Mouse (Mus musculus) heart, adult 9 months (tissue): Measurements from ENCODE around the gene Lrrc23.

Source experiments
- DNase-seq, 2 experiments: peaks; one replicate each; pipeline ENCODE4 v3.0.0; 2022; ENCODE audit warnings: low spot score in 2 of 2

Gene Lrrc23

GRCm38 (mm10) chr6:124741842-124742241, 37.7 kb downstream of the Lrrc23 start:
- DNase-seq = no peak

- peak; percentile 92 to 94 for DNase-seq
Measured at GRCm38 (mm10) chr6:124740888-124741761, 38.4 kb downstream of the Lrrc23 start, which contains the start of gene Grcc10. Grcc10 (minus strand) TSS chr6:124741374.

- peak in 1 of 2 experiments; percentile 66 for DNase-seq
Measured at GRCm38 (mm10) chr6:124740211-124740887, 39.2 kb downstream of the Lrrc23 start.

DNA sequence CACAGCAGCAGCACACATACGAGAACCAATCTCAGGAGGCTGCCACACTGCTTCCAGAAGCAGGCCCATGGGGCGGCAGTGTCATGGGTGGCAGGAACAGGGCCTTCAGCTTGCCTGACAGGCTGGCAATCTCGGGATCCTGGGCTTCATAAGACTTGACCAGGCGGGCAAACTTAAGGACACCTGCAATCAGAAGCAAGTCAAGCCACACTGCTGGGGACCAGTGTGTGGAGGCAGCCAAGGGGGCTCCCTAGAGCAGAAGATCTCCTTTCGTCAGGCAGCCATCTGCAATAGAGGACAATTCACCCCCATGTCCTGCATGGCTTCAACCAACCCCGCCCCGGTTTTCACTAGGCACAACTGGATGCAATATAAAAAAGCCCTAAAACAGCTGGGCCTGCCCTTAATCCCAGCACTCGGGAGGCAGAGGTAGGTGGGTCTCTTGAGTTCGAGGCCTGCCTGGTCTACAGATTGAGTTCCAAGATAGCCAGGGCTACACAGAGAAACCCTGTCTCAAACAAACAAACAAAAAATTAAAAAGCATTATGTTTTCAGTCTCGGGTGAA, 40.2 kb downstream of the Lrrc23 start:
- DNase-seq = no peak

DNA sequence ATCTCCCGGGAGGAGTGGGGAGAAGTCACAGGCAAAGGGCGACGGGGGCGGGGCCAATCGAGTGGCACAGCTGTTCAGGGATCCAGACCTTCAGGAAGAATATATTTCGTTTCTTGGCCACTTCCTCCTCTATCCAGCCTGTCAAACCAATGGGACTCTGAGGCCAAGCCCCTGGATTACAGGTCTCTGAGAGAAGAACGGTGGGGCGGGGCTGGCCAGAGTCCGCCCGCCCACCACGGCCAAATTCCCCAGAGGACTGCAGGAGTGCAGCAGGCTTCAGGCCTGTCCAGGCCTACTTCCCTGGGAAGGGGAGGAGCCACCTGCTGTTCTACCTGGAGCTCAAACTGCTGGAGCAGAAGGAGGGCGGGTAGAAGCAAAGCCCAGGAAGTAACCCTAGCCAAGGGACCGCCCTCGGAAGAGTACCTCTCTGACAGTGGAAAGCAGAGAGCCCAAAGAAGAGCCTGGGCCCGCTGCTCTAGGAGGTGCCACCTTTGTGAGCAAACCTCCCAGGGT, 41.0 kb downstream of the Lrrc23 start, which contains the start of gene Ptpn6:
Gene Ptpn6 (minus strand): TSS at position 204 of the 513 bp plus-strand sequence.
- DNase-seq = no peak

DNA sequence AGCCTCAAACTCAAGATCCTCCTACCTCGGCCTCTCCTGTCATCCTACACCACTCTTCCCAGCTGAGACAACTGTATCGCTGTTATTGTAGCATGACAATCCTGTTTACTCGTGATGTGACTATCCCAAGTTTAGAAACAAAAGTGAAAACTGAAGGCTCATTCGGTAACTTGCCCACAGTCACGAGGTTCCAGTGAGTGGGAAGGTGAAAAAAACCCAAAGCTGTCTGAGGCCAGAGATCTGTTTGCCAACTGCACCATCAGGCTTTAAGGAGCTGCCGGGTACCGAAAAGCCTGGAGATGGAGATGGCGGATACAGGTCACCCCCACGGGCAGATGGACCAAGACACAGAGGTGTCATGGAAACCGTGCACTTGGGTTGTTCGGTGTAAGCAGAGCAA, 42.5 kb downstream of the Lrrc23 start:
- DNase-seq = no peak

DNA sequence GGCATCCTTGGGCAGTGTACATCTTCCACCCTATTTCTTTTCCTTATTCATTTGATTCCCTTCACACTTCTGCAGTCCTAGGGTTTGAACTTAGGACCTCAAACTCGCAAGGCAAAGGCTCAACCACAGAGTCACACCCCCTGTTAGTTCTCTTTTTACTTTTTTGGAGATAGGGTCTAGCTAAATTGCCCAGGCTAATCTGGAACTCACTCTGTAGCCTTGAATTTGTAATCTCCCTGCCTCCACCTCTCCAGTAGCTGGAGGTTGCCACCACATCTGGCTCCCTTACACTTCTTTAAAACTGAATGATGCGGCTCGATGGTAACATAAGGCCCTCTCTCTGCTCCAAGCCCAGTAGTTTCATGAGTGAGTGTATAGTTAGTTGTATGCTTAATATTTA, 45.1 kb downstream of the Lrrc23 start:
- no peak for DNase-seq

GRCm38 (mm10) chr6:124732476-124733370, 46.8 kb downstream of the Lrrc23 start:
- DNase-seq = peak in 1 of 2 experiments; percentile 44

DNA sequence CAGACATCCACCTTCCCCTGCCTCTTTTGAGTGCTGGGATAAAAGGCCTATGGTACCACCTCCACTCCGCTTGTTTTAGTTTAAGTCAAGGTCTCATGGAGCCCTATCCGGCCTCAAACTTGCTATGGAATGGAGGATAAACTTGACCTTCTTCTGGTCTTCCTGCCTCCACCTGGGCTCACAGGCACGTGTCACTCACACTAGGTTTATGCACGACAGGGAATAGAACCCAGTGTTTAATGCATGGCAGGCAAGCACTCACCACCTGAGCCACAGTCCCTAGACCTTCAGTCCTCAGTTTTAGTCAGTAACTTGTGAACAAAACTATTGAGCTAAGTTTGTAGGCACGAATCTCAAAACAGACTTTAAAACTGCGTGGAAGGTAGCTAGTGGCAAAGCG, 48.5 kb downstream of the Lrrc23 start:
- no peak for DNase-seq

- peak; percentile 31 to 58 for DNase-seq
Measured at GRCm38 (mm10) chr6:124729850-124730705, 49.4 kb downstream of the Lrrc23 start.

GRCm38 (mm10) chr6:124728621-124729020, 50.9 kb downstream of the Lrrc23 start:
- no peak for DNase-seq

DNA sequence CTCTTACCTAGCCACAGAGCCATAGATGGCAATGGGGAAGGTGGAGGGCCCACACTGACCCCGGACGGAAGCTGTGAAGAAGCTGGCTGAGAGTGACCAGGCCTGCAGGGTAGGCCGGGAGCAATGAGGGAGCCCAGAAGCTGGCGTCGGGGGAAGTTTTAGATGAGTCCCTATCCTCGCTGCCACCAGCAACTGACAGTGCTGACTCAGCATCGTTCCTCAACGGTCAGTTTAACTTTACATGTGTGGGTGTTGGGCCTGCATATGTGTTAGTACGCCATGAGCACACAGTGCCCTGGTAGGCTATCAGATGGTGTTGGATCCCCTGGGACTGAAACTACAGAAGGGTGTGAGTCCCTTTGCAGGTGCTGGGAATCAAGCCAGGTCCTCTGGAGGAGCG, 55.1 kb downstream of the Lrrc23 start:
- no peak for DNase-seq

GRCm38 (mm10) chr6:124723541-124723940, 56.0 kb downstream of the Lrrc23 start:
- peak in 1 of 2 experiments; percentile 53 for DNase-seq

DNA sequence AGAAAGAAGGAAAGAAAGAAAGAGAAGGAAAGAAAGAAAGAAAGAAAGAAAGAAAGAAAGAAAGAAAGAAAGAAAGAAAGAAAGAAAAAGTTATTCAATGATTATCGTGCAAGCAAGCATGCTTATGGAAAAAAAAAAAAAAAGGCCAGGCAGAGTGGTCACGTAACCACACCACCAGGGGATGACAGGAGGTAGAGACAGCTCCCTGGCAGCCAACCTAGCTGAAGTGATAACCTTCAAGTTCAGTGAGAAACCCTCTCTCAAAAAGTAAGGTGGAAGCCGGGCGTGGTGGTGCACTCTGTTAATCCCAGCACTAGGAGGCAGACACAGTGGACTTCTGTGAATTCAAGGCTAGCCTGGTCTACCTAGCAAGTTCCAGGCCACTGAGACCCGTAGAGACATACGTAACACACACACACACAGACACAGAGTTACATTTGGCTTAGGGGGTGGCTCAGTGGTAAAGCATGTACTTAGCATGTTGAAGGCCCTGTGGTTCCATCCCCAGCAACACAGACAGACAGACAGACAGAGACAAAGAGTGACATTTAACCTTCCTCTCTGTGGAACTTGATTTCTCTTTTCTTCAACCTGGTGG, 56.6 kb downstream of the Lrrc23 start:
- no peak for DNase-seq

- no peak for DNase-seq
Measured at GRCm38 (mm10) chr6:124720904-124721303, 58.6 kb downstream of the Lrrc23 start.
